Mouse (Mus musculus): ENCODE results near the gene Gm3625. TPM values are rescaled to one million over a fixed set of nuclear protein-coding genes. Genes with fewer than 3 reads are reported as not detected.
"Not testable (repeated sequence)": the region's sequence is repeated elsewhere in the genome, so short reads cannot be mapped to it uniquely, and the experiment has no call there.

Gm3625 gene
- polyA plus RNA-seq, 1 experiment from 2014 or later, result not detected

DNA sequence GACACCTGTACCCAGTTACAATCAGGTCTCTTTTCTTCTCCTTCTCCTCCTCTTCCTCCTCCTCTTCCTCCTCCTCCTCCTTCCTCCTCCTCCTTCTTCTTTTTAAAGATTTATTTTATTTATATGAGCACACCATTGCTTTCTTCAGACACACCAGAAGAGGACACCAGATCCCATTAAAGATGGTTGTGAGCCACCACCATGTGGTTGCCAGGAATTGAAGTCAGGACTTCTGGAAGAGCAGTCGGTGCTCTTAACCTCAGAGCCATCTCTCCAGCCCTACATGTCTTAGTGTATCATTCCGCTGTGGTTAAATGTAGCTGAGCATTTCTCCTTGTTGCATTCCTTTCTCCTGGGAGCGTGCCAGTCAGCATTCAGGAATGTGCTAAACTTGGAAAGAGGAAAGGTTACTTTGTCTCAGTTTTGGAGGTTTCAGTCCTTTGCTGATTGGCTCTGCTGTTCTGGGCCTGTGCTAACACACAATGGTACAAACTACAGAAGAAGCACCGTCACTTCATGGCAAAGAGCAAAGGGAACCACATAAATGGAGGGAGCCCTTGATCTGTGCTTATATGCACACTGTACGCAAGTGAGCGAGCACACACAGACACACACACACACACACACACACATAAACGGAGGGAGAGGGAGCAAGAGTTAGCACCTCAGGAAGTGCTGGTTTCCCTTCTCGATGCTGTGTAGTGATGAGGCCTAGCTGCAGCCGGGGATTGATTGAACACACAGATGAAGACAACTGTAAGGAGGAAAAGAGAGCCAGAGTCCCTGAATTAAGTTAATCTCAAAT lies 34.0 kb downstream of the Gm3625 start:
- H3K9ac ChIP-seq (ENCODE audit: low read length), result no peak overlapping the region
- peak; percentile 91 for ATAC-seq (replicated peaks; ENCODE audit: extremely low read depth, insufficient read depth, low FRiP score)
- WGBS, result 27% methylated on average over 9 of the region's 9 CpGs
- H3K27ac ChIP-seq (ENCODE audit: low read length), result peak overlapping the region; percentile 85
- peaks cover 21% of the 10 kb centered on the region for H3K4me1 ChIP-seq (ENCODE audit: control insufficient read depth, insufficient read depth, low read length)
- peak overlapping the region; percentile 14; the same call in 1 of the 2 replicates for H3K4me2 ChIP-seq (ENCODE audit: low read depth, low read length)
- no peaks in the 10 kb centered on the region; the same call in 1 of the 2 replicates for H3K9me3 ChIP-seq (replicated peaks; ENCODE audit: control insufficient read depth, low read length)
- no peak overlapping the region for H3K4me3 ChIP-seq (ENCODE audit: low read length)
- H3K36me3 ChIP-seq (ENCODE audit: control insufficient read depth, insufficient read depth), result no peaks in the 10 kb centered on the region
- H3K27me3 ChIP-seq (ENCODE audit: control insufficient read depth, insufficient read depth, low read length), result no peaks in the 10 kb centered on the region

- ATAC-seq (replicated peaks; ENCODE audit: extremely low read depth, insufficient read depth, low FRiP score), result no peak
- Histone ChIP-seq H3K4me3 (ENCODE audit: low read length) (no peak overlapping the region), H3K9ac (ENCODE audit: low read length) (no peak overlapping the region), H3K27me3 (ENCODE audit: control insufficient read depth, insufficient read depth, low read length) (no peaks in the 10 kb centered on the region), H3K4me1 (ENCODE audit: control insufficient read depth, insufficient read depth, low read length) (peaks cover 21% of the 10 kb centered on the region), H3K27ac (ENCODE audit: low read length) (peak overlapping the region; percentile 85), H3K9me3 (replicated peaks; ENCODE audit: control insufficient read depth, low read length) (no peaks in the 10 kb centered on the region; the same call in 1 of the 2 replicates), H3K36me3 (ENCODE audit: control insufficient read depth, insufficient read depth) (no peaks in the 10 kb centered on the region), H3K4me2 (ENCODE audit: low read depth, low read length) (no peak overlapping the region)
- WGBS, result 92% methylated on average over 3 of the region's 3 CpGs
Measured at GRCm38 (mm10) chr12:4558013-4558412, 34.7 kb downstream of the Gm3625 start.

- no peak for ATAC-seq (replicated peaks; ENCODE audit: extremely low read depth, insufficient read depth, low FRiP score)
Measured at GRCm38 (mm10) chr12:4557436-4557835, 35.3 kb downstream of the Gm3625 start.

GRCm38 (mm10) chr12:4556891-4557290 lies 35.8 kb downstream of the Gm3625 start:
- Histone ChIP-seq H3K9ac (ENCODE audit: low read length) (no peak overlapping the region), H3K4me3 (ENCODE audit: low read length) (no peak overlapping the region), H3K27me3 (ENCODE audit: control insufficient read depth, insufficient read depth, low read length) (no peaks in the 10 kb centered on the region), H3K9me3 (replicated peaks; ENCODE audit: control insufficient read depth, low read length) (no peaks in the 10 kb centered on the region; the same call in 1 of the 2 replicates), H3K27ac (ENCODE audit: low read length) (no peak overlapping the region), H3K4me2 (ENCODE audit: low read depth, low read length) (no peak overlapping the region), H3K4me1 (ENCODE audit: control insufficient read depth, insufficient read depth, low read length) (peaks cover 25% of the 10 kb centered on the region), H3K36me3 (ENCODE audit: control insufficient read depth, insufficient read depth) (no peaks in the 10 kb centered on the region)
- no peak for ATAC-seq (replicated peaks; ENCODE audit: extremely low read depth, insufficient read depth, low FRiP score)
- 82% methylated on average over 9 of the region's 9 CpGs for WGBS

More at GRCm38 (mm10) chr12:4557436-4557835, 35.3 kb downstream of the Gm3625 start:
- no peaks in the 10 kb centered on the region for H3K27me3 ChIP-seq (ENCODE audit: control insufficient read depth, insufficient read depth, low read length)
- no peak overlapping the region for H3K9ac ChIP-seq (ENCODE audit: low read length)
- H3K4me2 ChIP-seq (ENCODE audit: low read depth, low read length), result no peak overlapping the region
- H3K4me1 ChIP-seq (ENCODE audit: control insufficient read depth, insufficient read depth, low read length), result peaks cover 24% of the 10 kb centered on the region
- 61% methylated on average over 3 of the region's 3 CpGs for WGBS
- no peak overlapping the region for H3K27ac ChIP-seq (ENCODE audit: low read length)
- H3K9me3 ChIP-seq (replicated peaks; ENCODE audit: control insufficient read depth, low read length), result no peaks in the 10 kb centered on the region; the same call in 1 of the 2 replicates
- no peaks in the 10 kb centered on the region for H3K36me3 ChIP-seq (ENCODE audit: control insufficient read depth, insufficient read depth)
- H3K4me3 ChIP-seq (ENCODE audit: low read length), result no peak overlapping the region

- no peak for ATAC-seq (replicated peaks; ENCODE audit: extremely low read depth, insufficient read depth, low FRiP score)
- Histone ChIP-seq H3K4me1 (ENCODE audit: control insufficient read depth, insufficient read depth, low read length) (peaks cover 30% of the 10 kb centered on the region), H3K27me3 (ENCODE audit: control insufficient read depth, insufficient read depth, low read length) (no peaks in the 10 kb centered on the region), H3K9ac (ENCODE audit: low read length) (no peak overlapping the region), H3K36me3 (ENCODE audit: control insufficient read depth, insufficient read depth) (no peaks in the 10 kb centered on the region), H3K4me2 (ENCODE audit: low read depth, low read length) (no peak overlapping the region), H3K27ac (ENCODE audit: low read length) (no peak overlapping the region), H3K9me3 (replicated peaks; ENCODE audit: control insufficient read depth, low read length) (no peaks in the 10 kb centered on the region), H3K4me3 (ENCODE audit: low read length) (no peak overlapping the region)
- 75% methylated on average over 5 of the region's 6 CpGs for WGBS
Measured at GRCm38 (mm10) chr12:4555451-4555850, 37.3 kb downstream of the Gm3625 start.

- not testable (repeated sequence) for H3K36me3 ChIP-seq (ENCODE audit: control insufficient read depth, insufficient read depth); H3K4me2 ChIP-seq (ENCODE audit: low read depth, low read length); H3K4me3 ChIP-seq (ENCODE audit: low read length); H3K9me3 ChIP-seq (replicated peaks; ENCODE audit: control insufficient read depth, low read length); H3K27ac ChIP-seq (ENCODE audit: low read length); H3K9ac ChIP-seq (ENCODE audit: low read length); ATAC-seq (replicated peaks; ENCODE audit: extremely low read depth, insufficient read depth, low FRiP score); H3K27me3 ChIP-seq (ENCODE audit: control insufficient read depth, insufficient read depth, low read length)
- peaks cover 21% of the 10 kb centered on the region for H3K4me1 ChIP-seq (ENCODE audit: control insufficient read depth, insufficient read depth, low read length)
- WGBS, result 68% methylated on average over 3 of the region's 3 CpGs
Measured at GRCm38 (mm10) chr12:4553704-4554103, 39.0 kb downstream of the Gm3625 start.

DNA sequence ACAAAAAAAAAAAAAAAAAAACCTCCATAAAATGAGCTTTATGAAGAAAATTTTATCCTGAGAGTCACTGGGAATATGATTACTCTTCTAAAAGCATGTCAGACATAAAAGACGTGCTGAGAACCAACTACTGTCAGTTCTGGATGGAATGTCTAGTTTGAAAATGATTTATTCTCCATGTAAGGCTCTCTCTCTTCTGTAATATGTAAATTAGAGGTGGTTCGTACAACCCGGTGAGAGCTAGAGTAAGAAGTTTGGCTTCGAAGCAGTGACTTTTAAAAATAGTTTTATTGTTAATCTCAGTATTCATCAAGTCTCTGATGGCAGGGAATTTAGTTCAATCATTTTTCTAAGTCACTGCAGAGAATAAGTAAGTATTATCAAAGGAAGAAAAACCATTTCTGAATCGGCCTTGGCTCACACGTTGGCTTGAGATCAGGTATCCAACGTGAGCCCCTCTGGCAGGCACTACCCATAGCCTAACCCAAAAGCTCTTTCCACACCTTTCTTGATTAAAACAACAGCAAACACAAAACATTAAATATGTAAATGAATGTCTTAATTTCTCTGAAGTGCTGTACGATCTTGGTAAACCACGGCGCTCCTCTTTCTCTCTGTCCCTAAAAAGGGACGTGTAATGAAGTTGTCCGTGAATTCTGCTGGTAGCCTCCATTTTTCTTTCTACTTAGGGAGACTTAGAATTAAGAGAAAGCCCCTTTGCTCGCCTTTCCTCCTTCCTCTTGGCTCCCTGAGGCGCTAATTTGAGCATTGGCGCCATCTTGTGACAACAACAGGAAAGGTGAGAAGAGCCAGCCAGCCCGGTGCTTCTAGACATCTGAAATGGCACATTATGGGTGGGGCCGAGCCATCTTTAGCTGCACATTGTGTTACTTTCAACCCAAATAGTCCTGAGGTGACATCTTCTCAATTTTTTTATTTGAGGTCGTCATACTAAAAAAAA lies 44.4 kb downstream of the Gm3625 start:
- 20% methylated on average over 18 of the region's 18 CpGs for WGBS
- H3K27me3 ChIP-seq (ENCODE audit: control insufficient read depth, insufficient read depth, low read length), result no peaks in the 10 kb centered on the region
- H3K4me3 ChIP-seq (ENCODE audit: low read length), result peak overlapping the region; percentile 27
- H3K9me3 ChIP-seq (replicated peaks; ENCODE audit: control insufficient read depth, low read length), result no peaks in the 10 kb centered on the region
- H3K9ac ChIP-seq (ENCODE audit: low read length), result peak overlapping the region; percentile 65
- peak overlapping the region; percentile 58 for H3K4me2 ChIP-seq (ENCODE audit: low read depth, low read length)
- H3K4me1 ChIP-seq (ENCODE audit: control insufficient read depth, insufficient read depth, low read length), result peaks cover 10% of the 10 kb centered on the region
- ATAC-seq (replicated peaks; ENCODE audit: extremely low read depth, insufficient read depth, low FRiP score), result no peak
- H3K27ac ChIP-seq (ENCODE audit: low read length), result no peak overlapping the region
- no peaks in the 10 kb centered on the region for H3K36me3 ChIP-seq (ENCODE audit: control insufficient read depth, insufficient read depth)

DNA sequence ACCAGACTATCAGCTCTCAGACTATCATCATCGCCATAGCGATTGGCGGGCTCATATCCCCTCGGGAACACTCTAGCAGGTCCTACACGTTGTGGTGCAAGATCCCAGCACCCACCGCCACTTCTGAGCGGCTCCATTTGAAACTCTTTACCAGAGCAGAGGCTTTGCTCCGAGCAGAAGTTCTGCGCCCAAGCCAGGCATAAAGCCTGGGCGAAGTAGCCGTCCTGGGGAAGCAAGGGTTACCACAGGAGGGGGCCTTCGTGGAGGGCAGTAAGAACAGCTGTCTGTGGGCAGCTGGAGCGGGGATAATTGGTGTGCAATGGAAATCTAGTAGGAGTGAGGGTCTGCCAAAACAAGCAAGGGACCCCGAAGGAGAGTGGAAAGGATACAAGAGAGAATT lies 45.2 kb downstream of the Gm3625 start:
- no peak overlapping the region for H3K4me3 ChIP-seq (ENCODE audit: low read length)
- 67% methylated on average over 14 of the region's 14 CpGs for WGBS
- peaks cover 7% of the 10 kb centered on the region; the same call in 1 of the 2 replicates for H3K4me1 ChIP-seq (ENCODE audit: control insufficient read depth, insufficient read depth, low read length)
- ATAC-seq (replicated peaks; ENCODE audit: extremely low read depth, insufficient read depth, low FRiP score), result no peak
- H3K9me3 ChIP-seq (replicated peaks; ENCODE audit: control insufficient read depth, low read length), result no peaks in the 10 kb centered on the region
- no peak overlapping the region for H3K9ac ChIP-seq (ENCODE audit: low read length)
- H3K27ac ChIP-seq (ENCODE audit: low read length), result no peak overlapping the region
- H3K36me3 ChIP-seq (ENCODE audit: control insufficient read depth, insufficient read depth), result no peaks in the 10 kb centered on the region
- no peaks in the 10 kb centered on the region for H3K27me3 ChIP-seq (ENCODE audit: control insufficient read depth, insufficient read depth, low read length)
- H3K4me2 ChIP-seq (ENCODE audit: low read depth, low read length), result no peak overlapping the region

All from heart, embryonic 16.5 days (tissue).